Mouse (Mus musculus): ENCODE data around the gene Rfwd3. TPM values are rescaled to one million over a fixed set of nuclear protein-coding genes. Genes with fewer than 3 reads are reported as not detected.
A peak's percentile ranks its signal among the peaks of the same experiment; 100 is the strongest.
"Not testable (repeated sequence)": the region's sequence is repeated elsewhere in the genome, so short reads cannot be mapped to it uniquely, and the experiment has no call there.

Rfwd3 gene
- polyA plus RNA-seq, 1 experiment from 2014 or later = 98.9 TPM

DNA sequence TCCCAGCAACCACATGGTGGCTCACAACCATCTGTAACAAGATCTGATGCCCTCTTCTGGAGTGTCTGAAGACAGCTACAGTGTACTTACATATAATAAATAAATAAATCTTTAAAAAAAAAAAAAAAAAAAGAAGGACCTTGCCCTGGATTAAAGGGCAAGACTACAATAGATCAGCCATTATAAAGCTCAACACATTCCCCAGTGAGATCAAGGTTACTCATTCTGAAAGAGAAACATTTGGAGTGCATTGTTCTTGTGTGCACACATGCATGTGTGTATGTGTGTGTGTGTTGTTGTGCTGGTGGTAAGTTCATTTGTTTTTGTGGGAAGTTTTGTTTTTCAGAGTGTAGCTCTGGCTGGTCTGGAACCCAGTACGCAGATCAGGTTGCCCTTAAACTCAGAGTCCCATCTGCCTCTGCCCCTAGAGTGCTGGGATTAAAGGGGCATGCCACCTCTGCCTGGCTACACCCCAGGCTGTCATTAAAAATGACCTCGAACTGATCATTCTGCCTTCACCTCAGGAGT is 35.3 kb downstream of the Rfwd3 start:
- H3K9me3 ChIP-seq (replicated peaks) = no peaks in the 10 kb centered on the region
- no peaks in the 10 kb centered on the region for H3K4me1 ChIP-seq
- WGBS = 84% methylated on average over 2 of the region's 2 CpGs
- peaks cover 9% of the 10 kb centered on the region for H3K36me3 ChIP-seq
- no peak overlapping the region for H3K4me3 ChIP-seq
- H3K27me3 ChIP-seq (ENCODE audit: low read depth, poor library complexity, severe bottlenecking) = peaks cover 6% of the 10 kb centered on the region; the same call in 1 of the 2 replicates
- DNase-seq (ENCODE audit: low spot score) = no peak
- no peak overlapping the region for H3K27ac ChIP-seq (replicated peaks)

DNA sequence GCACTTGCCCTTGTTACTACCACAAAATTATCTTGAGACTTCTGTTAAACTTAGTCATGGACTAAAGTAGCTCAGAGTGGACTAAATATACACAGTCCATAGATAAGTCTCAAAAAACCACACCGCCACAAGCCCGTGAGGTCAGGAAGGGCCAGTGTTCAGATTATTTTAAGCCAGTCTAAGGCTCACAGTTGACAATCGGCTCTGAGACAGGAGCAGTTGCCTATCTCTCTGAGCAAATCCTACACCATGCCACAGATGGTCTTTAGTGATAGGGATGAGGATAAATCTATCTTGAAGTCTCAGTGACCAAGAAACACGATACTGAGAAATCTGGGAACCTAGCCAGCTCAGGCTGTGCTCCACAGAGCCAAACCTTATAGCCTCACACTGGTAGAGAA is 38.0 kb downstream of the Rfwd3 start:
- Histone ChIP-seq H3K4me3 (no peak overlapping the region), H3K36me3 (no peaks in the 10 kb centered on the region), H3K4me1 (peaks cover 8% of the 10 kb centered on the region; the same call in 1 of the 2 replicates), H3K9me3 (replicated peaks) (no peaks in the 10 kb centered on the region), H3K27me3 (ENCODE audit: low read depth, poor library complexity, severe bottlenecking) (peaks cover 6% of the 10 kb centered on the region; the same call in 1 of the 2 replicates), H3K27ac (replicated peaks) (no peak overlapping the region)
- 87% methylated on average over 4 of the region's 4 CpGs for WGBS
- DNase-seq (ENCODE audit: low spot score) = no peak

DNA sequence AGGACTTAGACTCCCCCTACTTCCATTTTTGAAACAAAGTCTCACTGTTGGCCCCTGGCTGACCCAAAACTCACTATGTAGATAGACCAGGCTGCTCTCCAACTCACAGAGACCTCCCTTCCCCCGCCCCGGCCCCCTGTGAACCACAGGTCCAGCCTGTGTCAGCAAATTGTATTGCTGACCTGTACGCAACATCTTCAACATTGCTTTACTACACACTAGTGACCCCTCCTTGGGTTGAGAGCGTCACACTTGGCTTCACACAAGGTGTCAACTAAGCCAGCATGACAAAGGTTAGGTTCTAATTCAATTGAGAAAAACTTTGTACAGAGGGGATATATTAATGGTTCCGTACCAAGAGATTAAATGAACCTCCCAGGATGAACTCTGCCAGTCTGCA is 39.8 kb downstream of the Rfwd3 start:
- H3K27ac ChIP-seq (replicated peaks) = no peak overlapping the region
- no peak for DNase-seq (ENCODE audit: low spot score)
- 91% methylated on average over 5 of the region's 5 CpGs for WGBS
- no peak overlapping the region for H3K4me3 ChIP-seq
- no peaks in the 10 kb centered on the region; the same call in 1 of the 2 replicates for H3K9me3 ChIP-seq (replicated peaks)
- peaks cover 16% of the 10 kb centered on the region for H3K36me3 ChIP-seq
- peaks cover 8% of the 10 kb centered on the region; the same call in 1 of the 2 replicates for H3K4me1 ChIP-seq
- peaks cover 6% of the 10 kb centered on the region; the same call in 1 of the 2 replicates for H3K27me3 ChIP-seq (ENCODE audit: low read depth, poor library complexity, severe bottlenecking)

DNA sequence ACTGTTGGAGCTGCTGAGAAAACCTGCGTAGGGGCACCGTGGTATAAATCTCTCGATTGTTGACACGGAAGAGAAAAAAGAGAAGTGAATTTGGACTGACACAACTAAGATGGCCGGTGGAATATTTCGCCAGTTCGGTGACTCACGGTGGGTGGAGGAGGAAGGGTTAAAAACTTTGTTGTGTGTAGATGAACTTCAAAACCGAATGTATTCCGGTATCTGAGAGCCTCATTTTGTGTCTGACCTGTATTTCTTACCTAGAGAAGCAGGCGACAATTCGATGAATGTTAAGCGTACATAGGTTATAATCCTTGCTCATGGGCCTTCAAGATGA is 40.6 kb downstream of the Rfwd3 start:
- Histone ChIP-seq H3K4me3 (peak overlapping the region; percentile 83), H3K36me3 (peaks cover 24% of the 10 kb centered on the region), H3K27me3 (ENCODE audit: low read depth, poor library complexity, severe bottlenecking) (peaks cover 6% of the 10 kb centered on the region; the same call in 1 of the 2 replicates), H3K4me1 (peaks cover 8% of the 10 kb centered on the region; the same call in 1 of the 2 replicates), H3K27ac (replicated peaks) (peak overlapping the region; percentile 98), H3K9me3 (replicated peaks) (no peaks in the 10 kb centered on the region; the same call in 1 of the 2 replicates)
- no peak for DNase-seq (ENCODE audit: low spot score)
- 13% methylated on average over 13 of the region's 13 CpGs for WGBS

DNA sequence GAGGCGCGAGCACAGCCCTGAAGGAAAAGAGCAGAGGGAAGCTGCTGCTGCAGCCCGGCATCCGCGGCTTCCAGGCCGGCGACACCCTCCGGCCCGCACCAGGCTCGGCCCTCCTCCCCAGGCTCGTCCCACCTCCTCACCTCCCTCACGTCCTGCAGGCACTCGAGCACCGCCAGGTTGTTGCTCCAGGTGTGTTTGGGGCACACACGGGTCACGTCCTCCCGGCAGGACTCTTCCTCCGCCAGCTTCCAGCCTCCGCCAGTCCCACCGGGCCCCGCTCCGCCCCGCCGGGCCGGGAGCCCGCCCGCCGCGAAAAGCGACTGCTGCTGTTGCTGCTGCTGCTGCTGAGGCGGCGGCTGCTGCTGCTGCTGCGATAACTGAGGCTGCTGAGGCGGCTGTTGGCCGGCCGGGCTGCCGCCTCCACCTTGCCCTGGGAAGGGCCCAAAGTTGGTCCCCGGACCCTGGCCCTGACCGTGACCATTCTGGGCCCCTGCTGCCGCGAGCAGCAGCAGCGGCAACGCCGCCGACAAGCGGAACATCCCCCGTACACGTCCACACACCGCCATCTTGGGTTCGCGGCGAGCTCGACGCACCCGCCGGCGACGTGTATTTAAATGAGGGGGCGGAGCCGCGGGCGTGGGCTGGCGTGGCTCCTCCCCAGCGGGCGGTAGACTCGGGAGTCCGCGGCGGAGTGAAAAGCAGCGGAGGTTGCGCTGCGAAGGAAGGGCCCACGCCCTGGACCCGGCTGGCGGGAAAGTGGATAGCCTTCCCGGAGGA is 41.2 kb downstream of the Rfwd3 start, which contains the start of gene Glg1:
TSS of gene Glg1 (minus strand) at position 586 of the 777 bp plus-strand sequence.
- H3K9me3 ChIP-seq (replicated peaks) = no peaks in the 10 kb centered on the region; the same call in 1 of the 2 replicates
- H3K36me3 ChIP-seq = peaks cover 28% of the 10 kb centered on the region
- peaks cover 8% of the 10 kb centered on the region; the same call in 1 of the 2 replicates for H3K4me1 ChIP-seq
- peak within 1 kb of the TSS; percentile 83 for H3K4me3 ChIP-seq
- peak within 1 kb of the TSS; percentile 98 for H3K27ac ChIP-seq (replicated peaks)
- peak; percentile 92 for DNase-seq (ENCODE audit: low spot score)
- WGBS = under 1% methylated on average over 76 of the region's 76 CpGs
- peaks cover 6% of the 10 kb centered on the region; the same call in 1 of the 2 replicates for H3K27me3 ChIP-seq (ENCODE audit: low read depth, poor library complexity, severe bottlenecking)

DNA sequence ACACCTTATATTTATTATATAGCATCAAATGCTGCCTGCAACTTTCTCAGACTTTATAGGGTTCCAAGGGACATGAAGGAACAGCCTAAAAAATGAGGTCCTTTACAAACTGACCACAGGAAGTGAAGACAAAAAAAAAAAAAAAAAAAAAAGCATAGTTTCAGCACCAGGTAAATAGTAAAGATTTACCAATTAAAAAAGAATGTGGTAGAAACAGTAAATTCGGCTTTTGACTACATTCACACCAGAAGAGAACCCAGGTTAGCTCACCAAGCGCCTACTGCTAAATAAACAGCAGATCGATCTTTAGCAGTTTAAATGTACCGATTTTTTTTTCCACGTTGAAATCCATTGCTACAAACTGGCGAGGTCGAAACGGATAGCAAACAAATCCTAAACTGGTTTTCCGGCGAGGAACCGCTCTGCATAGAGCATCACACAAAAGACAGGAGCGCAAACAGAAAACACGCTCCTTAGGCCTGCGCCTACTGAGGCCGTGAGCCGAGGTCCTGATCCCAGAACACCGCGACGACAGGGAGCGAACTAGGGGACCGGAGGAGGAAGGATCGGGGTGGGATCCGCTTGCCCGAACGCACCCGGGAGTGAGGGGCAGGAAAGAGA is 41.9 kb downstream of the Rfwd3 start:
- peak overlapping the region; percentile 98 for H3K27ac ChIP-seq (replicated peaks)
- H3K4me1 ChIP-seq = peaks cover 8% of the 10 kb centered on the region; the same call in 1 of the 2 replicates
- 2% methylated on average over 26 of the region's 26 CpGs for whole genome bisulfite sequencing
- peaks cover 30% of the 10 kb centered on the region for H3K36me3 ChIP-seq
- peaks cover 6% of the 10 kb centered on the region; the same call in 1 of the 2 replicates for H3K27me3 ChIP-seq (ENCODE audit: low read depth, poor library complexity, severe bottlenecking)
- no peak for DNase-seq (ENCODE audit: low spot score)
- H3K4me3 ChIP-seq = peak overlapping the region; percentile 83
- no peaks in the 10 kb centered on the region; the same call in 1 of the 2 replicates for H3K9me3 ChIP-seq (replicated peaks)

DNA sequence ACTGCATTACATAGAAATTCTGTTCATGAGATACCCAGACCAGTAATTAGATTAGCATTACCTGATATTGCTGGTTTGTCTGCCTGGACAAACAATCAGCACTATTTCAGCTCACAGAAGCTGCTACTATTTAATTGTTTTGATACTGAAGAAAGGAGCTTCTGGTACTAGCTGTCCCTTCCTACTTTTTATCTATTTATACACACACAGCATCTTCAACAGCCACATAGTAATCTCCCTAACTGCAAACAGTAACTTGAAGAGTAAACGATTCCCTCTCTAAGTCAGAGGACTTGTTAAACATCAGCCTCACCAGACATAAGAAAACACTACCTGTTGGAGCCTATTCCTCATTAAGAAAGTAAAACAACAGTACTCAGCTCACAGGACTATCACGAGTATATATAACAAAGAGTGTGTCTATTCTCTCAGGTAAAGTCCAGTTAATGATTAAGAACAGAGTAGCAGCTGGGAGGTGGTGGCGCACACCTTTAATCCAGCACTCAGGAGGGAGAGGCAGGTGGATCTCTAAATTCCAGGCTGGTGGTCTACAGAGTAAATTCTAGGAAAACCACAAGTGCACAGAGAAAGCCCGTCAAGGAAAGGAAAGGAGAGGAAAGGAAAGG is 47.4 kb downstream of the Rfwd3 start:
- peaks cover 32% of the 10 kb centered on the region for H3K36me3 ChIP-seq
- no peak overlapping the region for H3K27ac ChIP-seq (replicated peaks)
- peaks cover 5% of the 10 kb centered on the region; the same call in 1 of the 2 replicates for H3K4me1 ChIP-seq
- 90% methylated on average over 4 of the region's 4 CpGs for WGBS
- H3K4me3 ChIP-seq = no peak overlapping the region
- H3K9me3 ChIP-seq (replicated peaks) = no peaks in the 10 kb centered on the region; the same call in 1 of the 2 replicates
- H3K27me3 ChIP-seq (ENCODE audit: low read depth, poor library complexity, severe bottlenecking) = no peaks in the 10 kb centered on the region
- DNase-seq (ENCODE audit: low spot score) = no peak

DNA sequence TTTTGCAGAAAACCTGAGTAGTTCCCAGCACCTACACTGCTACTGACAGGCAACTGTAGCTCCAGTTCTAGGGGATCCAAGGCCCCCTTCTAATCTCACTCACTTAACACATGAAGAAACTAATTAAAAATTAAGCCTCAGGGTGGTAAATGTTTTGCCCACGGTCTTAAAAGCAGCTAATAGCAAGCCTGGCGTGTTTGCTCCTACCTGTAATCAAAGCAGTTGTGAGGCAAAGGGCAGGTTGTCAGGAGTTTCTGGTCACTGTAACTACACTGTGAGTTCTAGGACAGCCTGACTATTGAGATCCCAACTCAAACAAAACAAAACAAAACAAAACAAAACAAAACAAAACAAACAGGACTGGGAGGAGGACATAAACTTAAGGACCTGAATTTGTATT is 49.9 kb downstream of the Rfwd3 start:
- H3K27me3 ChIP-seq (ENCODE audit: low read depth, poor library complexity, severe bottlenecking) = no peaks in the 10 kb centered on the region
- peaks cover 17% of the 10 kb centered on the region for H3K36me3 ChIP-seq
- no peak for DNase-seq (ENCODE audit: low spot score)
- no peaks in the 10 kb centered on the region for H3K4me1 ChIP-seq
- H3K4me3 ChIP-seq = no peak overlapping the region
- WGBS = 84% methylated on average over 2 of the region's 2 CpGs
- no peaks in the 10 kb centered on the region for H3K9me3 ChIP-seq (replicated peaks)
- H3K27ac ChIP-seq (replicated peaks) = no peak overlapping the region

DNA sequence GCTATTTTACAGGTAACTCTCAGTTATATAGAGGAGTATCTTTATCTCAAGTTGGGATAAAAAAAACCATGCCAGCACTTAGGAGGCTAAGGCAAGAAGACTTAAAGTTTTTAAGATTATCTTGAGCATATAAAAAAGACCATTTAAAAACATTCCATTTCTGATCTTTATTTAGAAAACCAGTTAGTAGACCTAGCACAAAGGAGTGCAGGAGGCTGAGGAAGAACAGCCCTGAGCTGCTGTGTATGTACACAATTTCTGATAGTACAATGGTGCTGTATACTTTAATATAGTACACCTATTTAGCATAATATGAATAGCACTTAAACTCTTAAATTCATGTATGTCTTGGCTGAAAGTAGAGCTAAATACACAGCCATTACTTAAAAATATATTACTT is 51.9 kb downstream of the Rfwd3 start:
- no peak for DNase-seq (ENCODE audit: low spot score)

DNA sequence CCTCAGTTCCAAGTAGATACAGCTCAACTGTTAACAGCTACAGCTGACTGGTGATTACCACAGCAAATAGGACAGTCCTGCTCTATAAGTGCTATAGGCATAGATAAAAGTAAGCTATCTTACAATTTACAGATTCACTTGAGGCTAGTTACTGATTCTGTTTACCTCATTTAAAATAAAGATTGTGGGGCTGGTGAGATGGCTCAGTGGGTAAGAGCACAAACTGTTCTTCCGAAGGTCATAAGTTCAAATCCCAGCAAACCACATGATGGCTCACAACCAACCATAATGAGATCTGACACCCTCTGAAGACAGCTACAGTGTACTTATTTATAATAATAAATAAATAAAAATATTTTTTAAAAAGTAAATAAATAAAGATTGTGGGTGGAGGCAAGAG is 53.2 kb downstream of the Rfwd3 start:
- not testable (repeated sequence) for H3K9me3 ChIP-seq (replicated peaks); H3K27me3 ChIP-seq (ENCODE audit: low read depth, poor library complexity, severe bottlenecking); DNase-seq (ENCODE audit: low spot score); H3K36me3 ChIP-seq; H3K27ac ChIP-seq (replicated peaks); H3K4me3 ChIP-seq; H3K4me1 ChIP-seq
- WGBS = 89% methylated on average over 1 of the region's 1 CpGs

More for the DNA sequence above, 51.9 kb downstream of the Rfwd3 start:
- Histone ChIP-seq H3K27me3 (ENCODE audit: low read depth, poor library complexity, severe bottlenecking) (no peaks in the 10 kb centered on the region), H3K27ac (replicated peaks) (no peak overlapping the region), H3K36me3 (0 out of 2 replicates have a peak, but pooled peaks cover 7% of the 10 kb centered on the region), H3K4me1 (no peaks in the 10 kb centered on the region), H3K9me3 (replicated peaks) (no peaks in the 10 kb centered on the region), H3K4me3 (no peak overlapping the region)

DNA sequence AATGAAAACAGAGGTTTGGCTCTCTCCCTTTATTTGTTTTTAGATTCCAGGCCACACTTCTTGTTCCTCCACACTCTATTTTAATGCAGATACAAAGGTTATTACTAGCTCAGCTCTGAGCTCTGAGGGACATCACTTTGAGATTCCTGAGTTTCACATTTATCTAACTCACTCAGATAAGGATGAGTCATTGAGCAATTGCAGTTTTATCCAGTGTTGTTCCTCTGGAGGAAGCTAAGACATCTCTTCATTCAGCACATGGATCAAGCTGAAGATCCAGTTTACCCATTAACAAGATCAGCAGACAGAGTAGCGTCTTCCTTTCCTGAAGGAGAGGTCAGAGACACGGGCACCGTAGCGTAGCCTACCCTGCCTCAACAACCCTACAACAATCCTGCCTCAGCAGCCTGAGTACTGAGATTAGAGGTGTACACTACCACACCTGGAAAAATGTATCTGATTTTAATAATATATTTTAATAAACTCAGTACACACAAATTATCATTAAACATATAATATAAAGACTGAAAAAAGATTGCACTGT is 53.7 kb downstream of the Rfwd3 start:
- Histone ChIP-seq H3K27me3 (ENCODE audit: low read depth, poor library complexity, severe bottlenecking) (no peaks in the 10 kb centered on the region), H3K36me3 (0 out of 2 replicates have a peak, but pooled peaks cover 7% of the 10 kb centered on the region), H3K4me1 (no peaks in the 10 kb centered on the region), H3K4me3 (no peak overlapping the region), H3K27ac (replicated peaks) (no peak overlapping the region), H3K9me3 (replicated peaks) (no peaks in the 10 kb centered on the region)
- 90% methylated on average over 4 of the region's 4 CpGs for WGBS
- DNase-seq (ENCODE audit: low spot score) = no peak

DNA sequence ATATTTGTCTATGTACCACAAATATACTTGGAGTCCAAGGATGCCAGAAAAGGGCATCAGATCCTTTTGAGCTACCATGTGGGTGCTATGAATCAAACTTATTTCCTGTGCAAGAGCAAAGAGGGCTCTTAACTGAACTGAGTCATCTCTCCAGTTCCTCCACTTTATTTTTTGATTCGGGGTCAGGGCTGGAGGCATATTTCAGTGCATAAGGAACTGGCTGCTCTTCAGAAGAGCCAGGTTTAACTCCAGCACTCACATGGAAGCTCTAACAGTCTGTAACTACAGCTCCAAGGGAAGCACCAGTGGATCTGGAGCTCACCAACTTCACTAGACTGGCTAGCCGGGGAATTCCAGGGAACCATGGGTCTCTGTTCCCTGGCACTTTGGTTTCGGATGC is 62.7 kb downstream of the Rfwd3 start:
- Histone ChIP-seq H3K9me3 (replicated peaks) (no peaks in the 10 kb centered on the region), H3K36me3 (0 out of 2 replicates have a peak, but pooled peaks cover 2% of the 10 kb centered on the region), H3K4me3 (no peak overlapping the region), H3K27ac (replicated peaks) (no peak overlapping the region), H3K27me3 (ENCODE audit: low read depth, poor library complexity, severe bottlenecking) (no peaks in the 10 kb centered on the region), H3K4me1 (no peaks in the 10 kb centered on the region)
- no peak for DNase-seq (ENCODE audit: low spot score)
- WGBS = 85% methylated on average over 3 of the region's 3 CpGs
